Mouse (Mus musculus): Measurements from ENCODE around the gene Cox14. TPM values are rescaled to one million over a fixed set of nuclear protein-coding genes. Genes with fewer than 3 reads are reported as not detected.
A peak's percentile ranks its signal among the peaks of the same experiment; 100 is the strongest.

Gene Cox14
- polyA plus RNA-seq, 1 experiment from 2014 or later, result 122 TPM

DNA sequence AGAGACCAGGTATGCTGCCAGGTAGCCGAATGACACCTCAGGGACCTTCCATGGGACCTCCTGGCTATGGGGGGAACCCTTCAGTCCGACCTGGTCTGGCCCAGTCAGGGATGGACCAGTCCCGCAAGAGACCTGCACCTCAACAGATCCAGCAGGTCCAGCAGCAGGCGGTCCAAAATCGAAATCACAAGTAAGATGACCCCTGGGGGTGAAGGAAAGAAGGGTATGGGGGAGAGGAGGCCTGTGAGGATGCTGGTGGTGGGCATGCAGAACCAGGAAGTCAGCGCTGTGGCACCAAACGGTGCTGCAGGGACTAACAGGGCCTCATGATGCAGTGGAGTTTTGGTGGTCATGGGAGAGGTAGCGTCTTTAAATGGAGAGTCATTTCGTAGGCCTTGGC, 22.3 kb upstream of the Cox14 start:
- Histone ChIP-seq H3K27me3 (ENCODE audit: control insufficient read depth, insufficient read depth, low read length) (no peaks in the 10 kb centered on the region), H3K9me3 (replicated peaks; ENCODE audit: control insufficient read depth, low read length) (no peaks in the 10 kb centered on the region), H3K27ac (replicated peaks; ENCODE audit: low read depth, low read length) (no peak overlapping the region), H3K4me3 (ENCODE audit: low read depth, low read length) (peak overlapping the region; percentile 80), H3K9ac (replicated peaks; ENCODE audit: low read length) (peak overlapping the region; percentile 98), H3K4me2 (ENCODE audit: low read depth, low read length) (peak overlapping the region; percentile 65), H3K4me1 (ENCODE audit: control insufficient read depth, insufficient read depth, low read length) (no peaks in the 10 kb centered on the region; the same call in none of the 2 replicates), H3K36me3 (replicated peaks; ENCODE audit: control insufficient read depth, insufficient read depth, low read depth, low read length) (peaks cover 17% of the 10 kb centered on the region)
- 58% methylated on average over 9 of the region's 9 CpGs for WGBS
- 0 out of 2 replicates have a peak, but pooled peaks have one; percentile 20 for ATAC-seq (replicated peaks; ENCODE audit: insufficient number of reproducible peaks, low FRiP score, low TSS enrichment, low read depth)
- DNase-seq (ENCODE audit: low spot score), result no peak

DNA sequence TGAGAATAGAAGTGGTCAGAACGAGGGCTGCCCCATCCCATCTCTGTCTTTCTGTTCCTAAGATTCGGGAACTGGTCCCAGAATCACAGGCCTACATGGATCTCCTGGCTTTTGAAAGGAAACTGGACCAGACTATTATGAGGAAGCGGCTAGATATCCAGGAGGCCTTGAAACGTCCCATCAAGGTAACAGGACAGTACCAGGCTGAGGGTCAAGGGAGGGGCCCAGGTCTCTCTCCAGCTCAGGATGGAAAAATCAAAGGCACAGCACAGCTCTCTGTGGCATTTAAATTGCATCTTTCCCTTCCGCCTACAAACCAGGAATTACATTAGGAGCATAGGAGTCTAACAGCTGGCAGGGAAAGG, 21.8 kb upstream of the Cox14 start:
- 62% methylated on average over 5 of the region's 5 CpGs for WGBS
- DNase-seq (ENCODE audit: low spot score), result no peak

DNA sequence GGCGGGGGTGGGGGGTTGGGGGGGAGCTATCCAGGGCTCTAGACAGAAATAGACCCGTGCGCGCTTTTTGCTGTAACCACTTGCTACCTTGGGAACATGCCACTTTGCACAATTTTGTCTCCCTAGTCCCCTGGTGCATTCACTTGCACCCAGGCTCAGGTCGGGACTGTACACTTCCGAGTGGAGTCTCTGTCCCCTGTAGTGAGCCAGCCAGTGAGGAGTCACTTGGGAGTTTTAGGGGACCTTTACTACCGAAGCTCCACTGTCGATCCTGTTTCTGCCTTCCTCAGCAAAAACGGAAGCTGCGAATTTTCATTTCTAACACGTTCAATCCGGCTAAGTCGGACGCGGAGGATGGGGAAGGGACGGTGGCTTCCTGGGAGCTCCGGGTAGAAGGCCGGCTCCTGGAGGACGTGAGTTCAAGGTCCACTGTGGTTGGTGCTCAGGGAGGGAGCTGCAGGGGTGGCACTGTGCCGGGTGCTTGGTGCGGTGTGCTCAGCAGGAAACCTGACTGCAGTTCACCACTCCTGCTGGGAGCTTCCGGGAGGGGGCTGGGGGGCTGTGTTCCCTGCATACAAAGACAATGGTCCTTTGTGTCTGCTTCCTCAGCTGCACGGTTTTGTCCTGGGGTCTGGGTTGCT, 21.3 kb upstream of the Cox14 start:
- Histone ChIP-seq H3K9me3 (replicated peaks; ENCODE audit: control insufficient read depth, low read length) (no peaks in the 10 kb centered on the region), H3K9ac (replicated peaks; ENCODE audit: low read length) (peak overlapping the region; percentile 34), H3K36me3 (replicated peaks; ENCODE audit: control insufficient read depth, insufficient read depth, low read depth, low read length) (peaks cover 21% of the 10 kb centered on the region), H3K27me3 (ENCODE audit: control insufficient read depth, insufficient read depth, low read length) (no peaks in the 10 kb centered on the region), H3K27ac (replicated peaks; ENCODE audit: low read depth, low read length) (peak overlapping the region; percentile 20; the same call in 1 of the 2 replicates), H3K4me3 (ENCODE audit: low read depth, low read length) (0 out of 2 replicates have a peak overlapping the region, but pooled peaks have one; percentile 8), H3K4me2 (ENCODE audit: low read depth, low read length) (peak overlapping the region; percentile 29), H3K4me1 (ENCODE audit: control insufficient read depth, insufficient read depth, low read length) (no peaks in the 10 kb centered on the region; the same call in none of the 2 replicates)
- 25% methylated on average over 23 of the region's 23 CpGs for WGBS
- ATAC-seq (replicated peaks; ENCODE audit: insufficient number of reproducible peaks, low FRiP score, low TSS enrichment, low read depth) (no peak), DNase-seq (ENCODE audit: low spot score) (no peak)

More for the DNA sequence above, 21.8 kb upstream of the Cox14 start:
- no peaks in the 10 kb centered on the region for H3K9me3 ChIP-seq (replicated peaks; ENCODE audit: control insufficient read depth, low read length)
- no peaks in the 10 kb centered on the region; the same call in none of the 2 replicates for H3K4me1 ChIP-seq (ENCODE audit: control insufficient read depth, insufficient read depth, low read length)
- peak overlapping the region; percentile 34 for H3K9ac ChIP-seq (replicated peaks; ENCODE audit: low read length)
- H3K27ac ChIP-seq (replicated peaks; ENCODE audit: low read depth, low read length), result no peak overlapping the region
- peak overlapping the region; percentile 29 for H3K4me2 ChIP-seq (ENCODE audit: low read depth, low read length)
- 0 out of 2 replicates have a peak overlapping the region, but pooled peaks have one; percentile 8 for H3K4me3 ChIP-seq (ENCODE audit: low read depth, low read length)
- ATAC-seq (replicated peaks; ENCODE audit: insufficient number of reproducible peaks, low FRiP score, low TSS enrichment, low read depth), result no peak
- H3K36me3 ChIP-seq (replicated peaks; ENCODE audit: control insufficient read depth, insufficient read depth, low read depth, low read length), result peaks cover 21% of the 10 kb centered on the region
- no peaks in the 10 kb centered on the region for H3K27me3 ChIP-seq (ENCODE audit: control insufficient read depth, insufficient read depth, low read length)

DNA sequence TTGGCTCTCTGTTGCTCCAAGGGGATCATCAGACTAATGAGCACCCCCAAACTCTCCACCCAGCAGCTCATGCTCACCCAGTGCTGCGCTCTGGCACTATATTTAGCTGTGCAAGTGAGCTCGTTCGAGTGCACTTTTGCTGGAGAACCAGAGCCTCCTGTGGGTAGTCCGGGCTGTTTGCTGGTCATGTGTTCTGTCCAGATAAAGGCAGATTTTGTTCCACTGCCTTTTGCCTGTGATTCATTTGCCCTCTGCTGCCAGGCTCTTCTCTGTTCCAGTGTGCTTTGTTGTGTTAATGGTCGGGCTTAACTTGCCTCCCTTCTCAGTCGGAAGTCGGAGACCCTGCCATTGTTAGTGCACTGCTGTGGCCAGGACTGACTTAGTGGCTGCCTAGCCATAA, 20.5 kb upstream of the Cox14 start:
- H3K4me1 ChIP-seq (ENCODE audit: control insufficient read depth, insufficient read depth, low read length), result no peaks in the 10 kb centered on the region; the same call in none of the 2 replicates
- no peak overlapping the region for H3K9ac ChIP-seq (replicated peaks; ENCODE audit: low read length)
- peak overlapping the region; percentile 23; the same call in 1 of the 2 replicates for H3K4me2 ChIP-seq (ENCODE audit: low read depth, low read length)
- no peak for ATAC-seq (replicated peaks; ENCODE audit: insufficient number of reproducible peaks, low FRiP score, low TSS enrichment, low read depth)
- peaks cover 21% of the 10 kb centered on the region for H3K36me3 ChIP-seq (replicated peaks; ENCODE audit: control insufficient read depth, insufficient read depth, low read depth, low read length)
- H3K9me3 ChIP-seq (replicated peaks; ENCODE audit: control insufficient read depth, low read length), result no peaks in the 10 kb centered on the region
- no peak for DNase-seq (ENCODE audit: low spot score)
- 43% methylated on average over 7 of the region's 7 CpGs for WGBS
- H3K4me3 ChIP-seq (ENCODE audit: low read depth, low read length), result no peak overlapping the region
- H3K27me3 ChIP-seq (ENCODE audit: control insufficient read depth, insufficient read depth, low read length), result no peaks in the 10 kb centered on the region
- no peak overlapping the region for H3K27ac ChIP-seq (replicated peaks; ENCODE audit: low read depth, low read length)

DNA sequence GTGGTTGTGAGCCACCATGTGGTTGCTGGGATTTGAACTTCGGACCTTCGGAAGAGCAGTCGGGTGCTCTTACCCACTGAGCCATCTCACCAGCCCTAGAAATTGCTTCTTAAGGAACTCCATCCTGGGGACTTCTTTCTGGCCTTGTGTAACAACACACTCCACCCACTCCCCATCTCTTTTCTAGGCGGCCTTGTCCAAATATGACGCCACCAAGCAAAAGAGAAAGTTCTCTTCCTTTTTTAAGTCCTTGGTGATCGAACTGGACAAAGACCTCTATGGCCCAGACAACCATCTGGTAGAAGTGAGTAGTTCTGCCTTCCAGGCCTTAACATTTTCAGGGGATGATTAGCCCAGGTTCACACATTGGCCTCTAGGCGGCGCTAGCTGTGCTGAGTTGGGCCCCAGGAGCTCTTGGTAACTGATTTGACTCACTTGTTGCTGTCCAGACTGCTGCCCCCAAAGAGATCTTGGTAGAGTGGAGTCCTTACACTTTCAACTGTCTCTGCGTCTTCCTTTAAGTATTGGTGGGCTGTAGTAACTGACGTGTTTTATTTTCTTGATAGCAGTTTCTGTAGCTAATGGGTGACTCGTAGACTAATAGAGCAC, 19.9 kb upstream of the Cox14 start, which contains the start of gene Gm17349:
TSS of gene Gm17349 (minus strand) at position 51 of the 609 bp plus-strand sequence.
- H3K27ac ChIP-seq (replicated peaks; ENCODE audit: low read depth, low read length), result peak within 1 kb of the TSS; percentile 20; the same call in 1 of the 2 replicates
- no peak for ATAC-seq (replicated peaks; ENCODE audit: insufficient number of reproducible peaks, low FRiP score, low TSS enrichment, low read depth)
- DNase-seq (ENCODE audit: low spot score), result peak; percentile 74
- H3K36me3 ChIP-seq (replicated peaks; ENCODE audit: control insufficient read depth, insufficient read depth, low read depth, low read length), result peaks cover 24% of the 10 kb centered on the region
- H3K4me2 ChIP-seq (ENCODE audit: low read depth, low read length), result peak within 1 kb of the TSS; percentile 29
- H3K4me1 ChIP-seq (ENCODE audit: control insufficient read depth, insufficient read depth, low read length), result no peaks in the 10 kb centered on the region; the same call in none of the 2 replicates
- H3K9ac ChIP-seq (replicated peaks; ENCODE audit: low read length), result peak within 1 kb of the TSS; percentile 34
- WGBS, result 68% methylated on average over 11 of the region's 11 CpGs
- H3K27me3 ChIP-seq (ENCODE audit: control insufficient read depth, insufficient read depth, low read length), result no peaks in the 10 kb centered on the region
- no peaks in the 10 kb centered on the region for H3K9me3 ChIP-seq (replicated peaks; ENCODE audit: control insufficient read depth, low read length)
- no peak within 1 kb of the TSS for H3K4me3 ChIP-seq (ENCODE audit: low read depth, low read length)

DNA sequence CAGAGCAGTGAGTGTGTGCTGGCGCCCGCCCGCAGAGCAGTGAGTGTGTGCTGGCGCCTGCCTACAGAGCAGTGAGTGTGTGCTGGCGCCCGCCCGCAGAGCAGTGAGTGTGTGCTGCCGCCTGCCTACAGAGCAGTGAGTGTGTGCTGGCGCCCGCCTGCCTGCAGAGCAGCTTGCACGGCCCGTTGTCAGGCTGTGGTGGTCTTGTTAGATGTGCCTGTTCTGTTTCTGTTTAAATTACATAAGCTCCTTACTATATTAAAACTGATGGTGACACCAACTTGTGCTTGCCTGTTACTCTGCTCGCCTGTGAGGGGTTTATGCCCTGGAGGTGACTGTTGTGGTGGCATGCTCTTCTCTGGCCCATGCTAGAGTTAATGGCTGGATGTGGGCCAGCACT, 17.2 kb upstream of the Cox14 start:
- Histone ChIP-seq H3K27me3 (ENCODE audit: control insufficient read depth, insufficient read depth, low read length) (no peaks in the 10 kb centered on the region), H3K36me3 (replicated peaks; ENCODE audit: control insufficient read depth, insufficient read depth, low read depth, low read length) (peaks cover 36% of the 10 kb centered on the region), H3K9me3 (replicated peaks; ENCODE audit: control insufficient read depth, low read length) (no peaks in the 10 kb centered on the region), H3K9ac (replicated peaks; ENCODE audit: low read length) (no peak overlapping the region), H3K4me1 (ENCODE audit: control insufficient read depth, insufficient read depth, low read length) (no peaks in the 10 kb centered on the region; the same call in none of the 2 replicates), H3K4me2 (ENCODE audit: low read depth, low read length) (no peak overlapping the region), H3K27ac (replicated peaks; ENCODE audit: low read depth, low read length) (no peak overlapping the region), H3K4me3 (ENCODE audit: low read depth, low read length) (no peak overlapping the region)
- DNase-seq (ENCODE audit: low spot score), result no peak
- no peak for ATAC-seq (replicated peaks; ENCODE audit: insufficient number of reproducible peaks, low FRiP score, low TSS enrichment, low read depth)
- 95% methylated on average over 13 of the region's 13 CpGs for WGBS

- H3K9me3 ChIP-seq (replicated peaks; ENCODE audit: control insufficient read depth, low read length), result no peaks in the 10 kb centered on the region
- H3K36me3 ChIP-seq (replicated peaks; ENCODE audit: control insufficient read depth, insufficient read depth, low read depth, low read length), result peaks cover 32% of the 10 kb centered on the region
- no peaks in the 10 kb centered on the region for H3K4me1 ChIP-seq (ENCODE audit: control insufficient read depth, insufficient read depth, low read length)
- H3K27me3 ChIP-seq (ENCODE audit: control insufficient read depth, insufficient read depth, low read length), result no peaks in the 10 kb centered on the region
- no peak overlapping the region for H3K4me2 ChIP-seq (ENCODE audit: low read depth, low read length)
- H3K27ac ChIP-seq (replicated peaks; ENCODE audit: low read depth, low read length), result no peak overlapping the region
- no peak for DNase-seq (ENCODE audit: low spot score)
- H3K9ac ChIP-seq (replicated peaks; ENCODE audit: low read length), result no peak overlapping the region
- 91% methylated on average over 10 of the region's 10 CpGs for WGBS
- H3K4me3 ChIP-seq (ENCODE audit: low read depth, low read length), result no peak overlapping the region
- no peak for ATAC-seq (replicated peaks; ENCODE audit: insufficient number of reproducible peaks, low FRiP score, low TSS enrichment, low read depth)
These were observed 14.9 kb upstream of the Cox14 start for GRCm38 (mm10) chr15:99710221-99711190.
